Mouse (Mus musculus): ENCODE data around the gene Irs1. TPM values are rescaled to one million over a fixed set of nuclear protein-coding genes. Genes with fewer than 3 reads are reported as not detected.

The Irs1 gene
- polyA plus RNA-seq, 1 experiment: 1.1 TPM

DNA sequence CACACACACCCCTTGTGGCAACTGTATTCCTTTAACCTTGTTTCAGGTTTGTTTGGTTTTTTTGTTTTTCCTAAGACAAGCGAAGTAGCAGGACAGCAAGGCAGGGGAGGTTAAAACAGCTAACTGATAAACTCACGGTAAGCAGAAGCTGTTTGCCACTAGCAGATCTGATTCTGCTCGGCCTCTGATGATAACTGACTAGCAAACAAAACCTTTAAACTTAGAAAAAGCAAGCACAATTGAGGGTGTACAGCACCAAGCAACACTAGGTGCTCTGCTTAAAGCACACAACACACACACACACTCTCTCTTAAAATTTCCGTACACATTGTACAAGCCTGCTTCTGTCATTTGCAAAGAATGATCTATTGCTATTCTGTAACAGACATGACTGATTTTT, 6.8 kb downstream of the Irs1 start:
- Histone ChIP-seq H3K27me3 (ENCODE audit: control insufficient read depth, insufficient read depth, low read length) (no peaks in the 10 kb centered on the region), H3K36me3 (ENCODE audit: control insufficient read depth, insufficient read depth, low read length) (no peaks in the 10 kb centered on the region), H3K27ac (ENCODE audit: insufficient read depth, low read depth, low read length) (peak overlapping the region; percentile 47; the same call in 1 of the 2 replicates), H3K4me1 (ENCODE audit: control insufficient read depth, insufficient read depth, insufficient read length, low read length) (peaks cover 5% of the 10 kb centered on the region; the same call in 1 of the 2 replicates), H3K4me3 (ENCODE audit: low read depth, low read length) (0 out of 2 replicates have a peak overlapping the region, but pooled peaks have one; percentile 19)
- no peak for TF ChIP-seq POLR2A (IDR thresholded peaks at IDR 0.05; ENCODE audit: low read depth, low read length)
- no peak for TF ChIP-seq CTCF (IDR thresholded peaks at IDR 0.05; ENCODE audit: extremely low read depth, insufficient read length, insufficient replicate concordance, low read depth, low read length)
- WGBS: 46% methylated on average over 4 of the region's 4 CpGs

DNA sequence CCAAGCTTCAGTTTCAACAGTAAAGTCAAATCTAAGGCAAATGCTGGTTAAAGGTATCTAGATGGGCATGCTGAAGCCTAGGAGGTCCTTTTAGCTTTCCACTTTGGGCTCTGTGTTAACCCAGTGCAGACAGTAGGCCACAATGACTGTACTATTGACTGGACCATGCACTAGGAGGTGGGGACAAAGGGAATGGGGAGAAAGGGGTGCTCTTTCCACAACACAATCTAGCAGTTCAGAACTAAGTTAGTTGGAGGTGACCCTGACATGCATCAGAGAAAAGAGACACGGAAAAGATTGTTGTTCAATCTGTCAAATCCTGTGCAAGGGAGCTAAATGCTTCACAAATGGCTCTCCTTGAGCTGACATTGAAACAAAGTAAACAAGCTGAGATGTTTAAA, 7.3 kb downstream of the Irs1 start:
- H3K27me3 ChIP-seq (ENCODE audit: control insufficient read depth, insufficient read depth, low read length): no peaks in the 10 kb centered on the region
- 78% methylated on average over 1 of the region's 1 CpGs for WGBS
- TF ChIP-seq POLR2A (IDR thresholded peaks at IDR 0.05; ENCODE audit: low read depth, low read length) (no peak), CTCF (IDR thresholded peaks at IDR 0.05; ENCODE audit: extremely low read depth, insufficient read length, insufficient replicate concordance, low read depth, low read length) (no peak)
- H3K4me1 ChIP-seq (ENCODE audit: control insufficient read depth, insufficient read depth, insufficient read length, low read length): peaks cover 2% of the 10 kb centered on the region; the same call in 1 of the 2 replicates
- 0 out of 2 replicates have a peak overlapping the region, but pooled peaks have one; percentile 19 for H3K4me3 ChIP-seq (ENCODE audit: low read depth, low read length)
- H3K36me3 ChIP-seq (ENCODE audit: control insufficient read depth, insufficient read depth, low read length): no peaks in the 10 kb centered on the region
- H3K27ac ChIP-seq (ENCODE audit: insufficient read depth, low read depth, low read length): peak overlapping the region; percentile 47; the same call in 1 of the 2 replicates

DNA sequence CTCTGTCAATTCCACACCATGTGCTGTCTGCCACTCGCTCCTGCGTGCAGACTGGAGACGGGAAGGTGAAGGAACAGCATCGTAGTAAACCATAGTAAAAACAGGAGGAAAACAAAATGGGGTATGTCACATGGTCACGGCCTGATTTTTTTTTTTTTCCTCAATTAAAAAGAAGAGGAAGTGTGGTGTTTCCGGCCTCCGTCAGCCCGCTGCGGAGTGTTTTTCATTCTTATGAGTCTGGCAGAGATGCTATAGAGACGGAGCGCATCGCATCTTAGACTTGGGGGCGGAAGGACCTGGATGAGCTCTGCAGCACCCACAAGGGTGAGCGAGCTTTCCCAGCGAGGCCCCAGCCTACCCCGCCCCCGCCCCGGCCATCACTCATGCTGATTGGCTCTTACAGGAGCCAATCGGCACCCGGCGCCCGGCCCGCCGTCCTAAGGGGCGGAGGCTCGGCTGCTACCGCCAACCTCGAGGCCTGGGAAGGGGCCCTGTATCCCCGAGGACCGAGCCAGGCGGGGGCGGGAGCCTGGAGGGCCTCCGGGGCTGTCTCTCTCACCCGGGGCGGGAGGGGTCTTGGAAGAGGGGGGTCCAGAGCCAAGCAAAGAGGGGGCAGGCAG, 8.1 kb downstream of the Irs1 start:
- H3K4me1 ChIP-seq (ENCODE audit: control insufficient read depth, insufficient read depth, insufficient read length, low read length): no peaks in the 10 kb centered on the region; the same call in 1 of the 2 replicates
- no peaks in the 10 kb centered on the region for H3K36me3 ChIP-seq (ENCODE audit: control insufficient read depth, insufficient read depth, low read length)
- H3K27me3 ChIP-seq (ENCODE audit: control insufficient read depth, insufficient read depth, low read length): no peaks in the 10 kb centered on the region
- H3K4me3 ChIP-seq (ENCODE audit: low read depth, low read length): peak overlapping the region; percentile 92
- 2% methylated on average over 35 of the region's 35 CpGs for WGBS
- TF ChIP-seq POLR2A (IDR thresholded peaks at IDR 0.05; ENCODE audit: low read depth, low read length) (no peak; the same call in 1 of the 2 replicates), CTCF (IDR thresholded peaks at IDR 0.05; ENCODE audit: extremely low read depth, insufficient read length, insufficient replicate concordance, low read depth, low read length) (no peak)
- peak overlapping the region; percentile 61 for H3K27ac ChIP-seq (ENCODE audit: insufficient read depth, low read depth, low read length)

- WGBS: 79% methylated on average over 6 of the region's 6 CpGs
- TF ChIP-seq CTCF (IDR thresholded peaks at IDR 0.05; ENCODE audit: extremely low read depth, insufficient read length, insufficient replicate concordance, low read depth, low read length) (no peak), POLR2A (IDR thresholded peaks at IDR 0.05; ENCODE audit: low read depth, low read length) (no peak)
- Histone ChIP-seq H3K4me3 (ENCODE audit: low read depth, low read length) (no peak overlapping the region), H3K27me3 (ENCODE audit: control insufficient read depth, insufficient read depth, low read length) (no peaks in the 10 kb centered on the region), H3K4me1 (ENCODE audit: control insufficient read depth, insufficient read depth, insufficient read length, low read length) (no peaks in the 10 kb centered on the region), H3K36me3 (ENCODE audit: control insufficient read depth, insufficient read depth, low read length) (no peaks in the 10 kb centered on the region), H3K27ac (ENCODE audit: insufficient read depth, low read depth, low read length) (no peak overlapping the region)
Measured at GRCm38 (mm10) chr1:82281823-82282222, 9.4 kb downstream of the Irs1 start.

DNA sequence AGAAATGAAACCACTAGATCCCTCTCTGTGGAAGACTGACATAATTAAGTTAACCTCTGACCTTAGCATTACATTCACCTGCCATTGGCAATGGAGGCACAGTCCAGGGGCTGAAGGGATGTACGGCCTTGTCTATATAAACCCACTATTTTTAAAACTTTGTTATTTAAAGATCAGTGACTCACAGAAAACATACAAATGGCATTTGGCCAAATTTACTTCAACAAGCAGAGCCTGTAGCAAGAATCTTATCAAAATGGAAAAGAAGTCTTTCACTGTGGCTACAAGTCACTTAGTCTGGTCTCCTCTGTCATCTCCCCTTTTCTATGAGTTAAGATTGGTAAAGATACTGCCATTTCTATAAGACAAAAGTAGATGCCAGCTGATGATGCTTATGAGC, 11.4 kb downstream of the Irs1 start:
- Histone ChIP-seq H3K27me3 (ENCODE audit: control insufficient read depth, insufficient read depth, low read length) (no peaks in the 10 kb centered on the region), H3K4me1 (ENCODE audit: control insufficient read depth, insufficient read depth, insufficient read length, low read length) (no peaks in the 10 kb centered on the region), H3K27ac (ENCODE audit: insufficient read depth, low read depth, low read length) (no peak overlapping the region), H3K4me3 (ENCODE audit: low read depth, low read length) (no peak overlapping the region), H3K36me3 (ENCODE audit: control insufficient read depth, insufficient read depth, low read length) (no peaks in the 10 kb centered on the region)
- TF ChIP-seq CTCF (IDR thresholded peaks at IDR 0.05; ENCODE audit: extremely low read depth, insufficient read length, insufficient replicate concordance, low read depth, low read length) (no peak), POLR2A (IDR thresholded peaks at IDR 0.05; ENCODE audit: low read depth, low read length) (no peak)
- 76% methylated on average over 1 of the region's 1 CpGs for WGBS

DNA sequence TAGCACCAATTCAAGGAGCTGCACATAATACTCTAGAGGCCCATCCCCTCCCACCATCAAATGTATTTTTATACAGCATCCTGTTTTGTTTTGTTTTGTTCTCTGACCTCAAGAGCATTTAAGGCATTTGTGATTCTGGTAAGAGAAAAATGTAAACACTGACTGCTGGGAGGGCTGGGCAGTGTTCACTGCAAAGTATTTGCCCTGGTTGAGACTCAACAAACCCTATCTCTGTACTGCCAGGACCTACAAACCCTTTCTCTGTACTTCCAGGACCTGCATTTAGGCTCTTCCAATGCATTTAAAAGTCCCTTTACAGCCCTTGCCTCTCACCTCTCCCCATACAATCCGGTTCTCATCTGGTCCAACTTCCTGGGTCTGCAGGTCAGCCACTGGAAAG, 16.9 kb downstream of the Irs1 start:
- no peak overlapping the region for H3K27ac ChIP-seq (ENCODE audit: insufficient read depth, low read depth, low read length)
- TF ChIP-seq CTCF (IDR thresholded peaks at IDR 0.05; ENCODE audit: extremely low read depth, insufficient read length, insufficient replicate concordance, low read depth, low read length): no peak
- no peak for TF ChIP-seq POLR2A (IDR thresholded peaks at IDR 0.05; ENCODE audit: low read depth, low read length)

GRCm38 (mm10) chr1:82273529-82273928, 17.7 kb downstream of the Irs1 start:
- Histone ChIP-seq H3K4me1 (ENCODE audit: control insufficient read depth, insufficient read depth, insufficient read length, low read length) (no peaks in the 10 kb centered on the region), H3K4me3 (ENCODE audit: low read depth, low read length) (no peak overlapping the region), H3K27me3 (ENCODE audit: control insufficient read depth, insufficient read depth, low read length) (no peaks in the 10 kb centered on the region), H3K36me3 (ENCODE audit: control insufficient read depth, insufficient read depth, low read length) (no peaks in the 10 kb centered on the region), H3K27ac (ENCODE audit: insufficient read depth, low read depth, low read length) (no peak overlapping the region)
- TF ChIP-seq CTCF (IDR thresholded peaks at IDR 0.05; ENCODE audit: extremely low read depth, insufficient read length, insufficient replicate concordance, low read depth, low read length): no peak
- TF ChIP-seq POLR2A (IDR thresholded peaks at IDR 0.05; ENCODE audit: low read depth, low read length): no peak
- 70% methylated on average over 6 of the region's 6 CpGs for WGBS

More for the DNA sequence above, 16.9 kb downstream of the Irs1 start:
- WGBS: 26% methylated on average over 1 of the region's 1 CpGs
- Histone ChIP-seq H3K36me3 (ENCODE audit: control insufficient read depth, insufficient read depth, low read length) (no peaks in the 10 kb centered on the region), H3K27me3 (ENCODE audit: control insufficient read depth, insufficient read depth, low read length) (no peaks in the 10 kb centered on the region), H3K4me1 (ENCODE audit: control insufficient read depth, insufficient read depth, insufficient read length, low read length) (no peaks in the 10 kb centered on the region), H3K4me3 (ENCODE audit: low read depth, low read length) (no peak overlapping the region)
